Mouse (Mus musculus) cortical plate, adult 2 months (tissue): ENCODE measurements around the gene Dscaml1. TPM values are rescaled to one million over a fixed set of nuclear protein-coding genes. Genes with fewer than 3 reads are reported as not detected.

Source experiments
- H3K27ac ChIP-seq: fragments of 200-500 bp; 2 replicates; pipeline ENCODE4 v1.5.1; 2012; ENCODE audit warnings: low read length, control low read depth, inconsistent platforms; ENCODE audit not compliant: insufficient read depth
- H3K4me1 ChIP-seq: fragments of 200-500 bp; 2 replicates; pipeline ENCODE4 v1.6.1; 2011; ENCODE audit warnings: low read length; ENCODE audit not compliant: control insufficient read depth, insufficient read depth
- H3K4me3 ChIP-seq: fragments of 200-500 bp; 2 replicates; pipeline ENCODE4 v1.5.1; 2011; ENCODE audit warnings: mild to moderate bottlenecking, low read length, control low read depth; ENCODE audit not compliant: insufficient read depth
- CTCF ChIP-seq: fragments of 200-500 bp; IDR thresholded peaks from 2 replicates; pipeline ENCODE4 v1.5.1; 2011; ENCODE audit warnings: mild to moderate bottlenecking, control low read depth, low read length; ENCODE audit not compliant: insufficient read depth; ENCODE audit errors: extremely low read depth
- POLR2A ChIP-seq: fragments of 200-500 bp; IDR thresholded peaks from 2 replicates; pipeline ENCODE4 v1.6.1; 2011; ENCODE audit warnings: mild to moderate bottlenecking, low read length, control low read depth; ENCODE audit not compliant: insufficient read depth; ENCODE audit errors: extremely low read depth
- polyA plus RNA-seq: library from polyadenylated mRNA; depleted of rRNA; stranded (reverse); fragments of >200 nt; gene quantifications from 2 replicates; pipeline ENCODE4 v1.2.3, GENCODE M21; 2012

The Dscaml1 gene
- polyA plus RNA-seq, 1 experiment, result 29.7 TPM

- no peak overlapping the region for H3K4me3 ChIP-seq
- H3K27ac ChIP-seq, result no peak overlapping the region; the same call in 1 of the 2 replicates
- no peak for TF ChIP-seq POLR2A
- no peak for TF ChIP-seq CTCF
- H3K4me1 ChIP-seq, result no peaks in the 10 kb centered on the region; the same call in 1 of the 2 replicates
Measured at GRCm38 (mm10) chr9:45499267-45499666, 72.8 kb downstream of the Dscaml1 start.

- TF ChIP-seq CTCF (no peak), POLR2A (no peak)
- H3K4me3 ChIP-seq, result no peak overlapping the region
- H3K27ac ChIP-seq, result no peak overlapping the region
- H3K4me1 ChIP-seq, result no peaks in the 10 kb centered on the region; the same call in 1 of the 2 replicates
Measured at GRCm38 (mm10) chr9:45500071-45500595, 73.7 kb downstream of the Dscaml1 start.

GRCm38 (mm10) chr9:45501295-45501927 is 75.0 kb downstream of the Dscaml1 start:
- H3K4me1 ChIP-seq, result peaks cover 1% of the 10 kb centered on the region; the same call in 1 of the 2 replicates
- TF ChIP-seq CTCF (no peak), POLR2A (no peak)
- H3K27ac ChIP-seq, result no peak overlapping the region
- H3K4me3 ChIP-seq, result no peak overlapping the region

- Histone ChIP-seq H3K4me3 (no peak overlapping the region), H3K27ac (no peak overlapping the region), H3K4me1 (peaks cover 1% of the 10 kb centered on the region; the same call in 1 of the 2 replicates)
- TF ChIP-seq CTCF (no peak), POLR2A (no peak)
Measured at GRCm38 (mm10) chr9:45501963-45502641, 75.7 kb downstream of the Dscaml1 start.

- TF ChIP-seq CTCF, result no peak
- no peak for TF ChIP-seq POLR2A
- Histone ChIP-seq H3K4me3 (no peak overlapping the region), H3K27ac (0 out of 2 replicates have a peak overlapping the region, but pooled peaks have one; percentile 18)
Measured at GRCm38 (mm10) chr9:45504977-45505376, 78.5 kb downstream of the Dscaml1 start.

GRCm38 (mm10) chr9:45505487-45505939 is 79.1 kb downstream of the Dscaml1 start:
- H3K4me3 ChIP-seq, result no peak overlapping the region
- TF ChIP-seq CTCF (no peak), POLR2A (no peak)
- 0 out of 2 replicates have a peak overlapping the region, but pooled peaks have one; percentile 18 for H3K27ac ChIP-seq
- peaks cover 1% of the 10 kb centered on the region; the same call in 1 of the 2 replicates for H3K4me1 ChIP-seq

More at GRCm38 (mm10) chr9:45504977-45505376, 78.5 kb downstream of the Dscaml1 start:
- peaks cover 1% of the 10 kb centered on the region; the same call in 1 of the 2 replicates for H3K4me1 ChIP-seq

- TF ChIP-seq POLR2A (no peak), CTCF (no peak)
- H3K27ac ChIP-seq, result no peak overlapping the region
- peaks cover 1% of the 10 kb centered on the region; the same call in 1 of the 2 replicates for H3K4me1 ChIP-seq
- no peak overlapping the region for H3K4me3 ChIP-seq
Measured at GRCm38 (mm10) chr9:45507482-45507881, 81.1 kb downstream of the Dscaml1 start.

- H3K27ac ChIP-seq, result no peak overlapping the region
- H3K4me3 ChIP-seq, result no peak overlapping the region
- TF ChIP-seq CTCF (no peak), POLR2A (no peak)
- H3K4me1 ChIP-seq, result peaks cover 1% of the 10 kb centered on the region; the same call in 1 of the 2 replicates
Measured at GRCm38 (mm10) chr9:45510806-45511546, 84.5 kb downstream of the Dscaml1 start.

- Histone ChIP-seq H3K4me3 (no peak overlapping the region), H3K4me1 (peaks cover 13% of the 10 kb centered on the region), H3K27ac (no peak overlapping the region)
- TF ChIP-seq POLR2A (no peak), CTCF (no peak)
Measured at GRCm38 (mm10) chr9:45517993-45518705, 91.7 kb downstream of the Dscaml1 start.
